Mouse (Mus musculus): ENCODE results near the gene Thegl. TPM values are rescaled to one million over a fixed set of nuclear protein-coding genes. Genes with fewer than 3 reads are reported as not detected.

Thegl gene
- total RNA-seq (2023): not detected

GRCm38 (mm10) chr5:77015544-77016482 lies at the start of gene Thegl:
Gene Thegl, plus strand, starts transcription at chr5:77016023.

GRCm38 (mm10) chr5:76974554-76975285 lies 41.1 kb upstream of the Thegl start, which contains the start of gene Srp72:
Gene Srp72, plus strand, starts transcription at chr5:76974683.

GRCm38 (mm10) chr5:77004051-77004821 lies 11.6 kb upstream of the Thegl start, which contains the start of gene Arl9:
Gene Arl9, plus strand, starts transcription at chr5:77004055.

Other genes starting within 250 kb of the Thegl start
- 10 to 100 TPM; 20.2 to 28.2 TPM for gene Aasdh, start 110.5 kb upstream of the Thegl start, total RNA-seq (2023)
- gene Paics, start 64.7 kb upstream of the Thegl start, total RNA-seq (2023): 100 to 1,000 TPM in 1 of 2 experiments, 10 to 100 TPM in 1; 99.5 to 104 TPM
- 10 to 100 TPM; 27.4 to 28.0 TPM for gene Ppat, start 64.4 kb upstream of the Thegl start, total RNA-seq (2023)
- 100 to 1,000 TPM; 155 to 159 TPM for gene Srp72, start 41.3 kb upstream of the Thegl start, total RNA-seq (2023)
- 1 to 10 TPM in 1 of 2 experiments, not detected in 1; 2.9 TPM for gene Arl9, start 12.0 kb upstream of the Thegl start, total RNA-seq (2023)
- 10 to 100 TPM; 31.1 to 42.4 TPM for gene Hopx, start 99.1 kb downstream of the Thegl start, total RNA-seq (2023)
- not detected for gene Spink2, start 195.4 kb downstream of the Thegl start, total RNA-seq (2023)
- 10 to 100 TPM; 29.4 to 31.1 TPM for gene Rest, start 249.5 kb downstream of the Thegl start, total RNA-seq (2023)

All from T-cell, adult 66 days (primary cell).